Mouse (Mus musculus) CH12.LX (cell line): Measurements from ENCODE around the gene Kcnj4. TPM values are rescaled to one million over a fixed set of nuclear protein-coding genes. Genes with fewer than 3 reads are reported as not detected.

Source experiments
- DNase-seq: peaks from one replicate; pipeline ENCODE4 v3.0.0-alpha.2; 2013; ENCODE audit errors: extremely low read depth
- H3K27ac ChIP-seq: 2 replicates; pipeline ENCODE4 v1.5.1; 2012; ENCODE audit warnings: low read depth, mild to moderate bottlenecking, control low read depth, moderate library complexity; ENCODE audit not compliant: insufficient read depth
- H3K27me3 ChIP-seq: replicated peaks from 2 replicates; pipeline ENCODE3; 2012; ENCODE audit warnings: inconsistent platforms
- H3K36me3 ChIP-seq, 2 experiments: replicated peaks in 1 of 2; 2 replicates each; pipeline versions ENCODE3 to v1.6.1; 2012; ENCODE audit warnings: inconsistent platforms in 1 of 2, low read length in 1 of 2, mild to moderate bottlenecking in 1 of 2, mixed read lengths in 1 of 2, moderate library complexity in 1 of 2; ENCODE audit not compliant: control insufficient read depth in 1 of 2, insufficient read depth in 1 of 2
- H3K4me1 ChIP-seq, 2 experiments: 2 replicates each; pipeline ENCODE4 v1.6.1; 2012; ENCODE audit warnings: inconsistent platforms in 1 of 2, moderate library complexity in 1 of 2; ENCODE audit not compliant: insufficient read depth in 2 of 2, control insufficient read depth in 1 of 2
- H3K4me2 ChIP-seq: 2 replicates; pipeline ENCODE4 v1.6.1; 2012; ENCODE audit warnings: low read depth, mild to moderate bottlenecking, control low read depth; ENCODE audit not compliant: poor library complexity, insufficient read depth, severe bottlenecking
- H3K4me3 ChIP-seq, 3 experiments: fragments of 150-350 bp in 1 of 3; sonication (generic) in 1 of 3; replicated peaks in 1 of 3; 2 replicates each; pipeline versions ENCODE3 to v1.5.1; 2011 to 2012; ENCODE audit warnings: low read depth in 2 of 3, low read length in 2 of 3, mild to moderate bottlenecking in 2 of 3, moderate library complexity in 2 of 3, control low read depth in 1 of 3, improper control_type of control experiment in 1 of 3, inconsistent platforms in 1 of 3, mixed read lengths in 1 of 3; ENCODE audit not compliant: poor library complexity in 1 of 3
- H3K79me2 ChIP-seq: replicated peaks from 2 replicates; pipeline ENCODE4 v1.6.1; 2012; ENCODE audit warnings: mild to moderate bottlenecking, moderate library complexity; ENCODE audit not compliant: control insufficient read depth, poor library complexity, insufficient read depth, severe bottlenecking; ENCODE audit errors: extremely low read depth
- H3K9ac ChIP-seq: 2 replicates; pipeline ENCODE4 v1.6.1; 2012; ENCODE audit warnings: low read depth, mild to moderate bottlenecking, control low read depth, moderate library complexity; ENCODE audit not compliant: insufficient read depth
- H3K9me3 ChIP-seq: replicated peaks from 2 replicates; pipeline ENCODE3; 2012; ENCODE audit warnings: low read length, inconsistent platforms, mixed read lengths
- CHD1 ChIP-seq: IDR thresholded peaks from 2 replicates; pipeline ENCODE4 v1.6.1; 2012; ENCODE audit warnings: low read depth, low read length, improper control_type of control experiment, inconsistent platforms
- CTCF ChIP-seq, 2 experiments: IDR thresholded peaks in 1 of 2; conservative IDR thresholded peaks in 1 of 2; 2 replicates each; pipeline ENCODE4 v1.5.1; 2011 to 2012; ENCODE audit warnings: low read depth in 2 of 2, low read length in 2 of 2, improper control_type of control experiment in 1 of 2, inconsistent platforms in 1 of 2, mild to moderate bottlenecking in 1 of 2, moderate library complexity in 1 of 2
- MAX ChIP-seq: IDR thresholded peaks from 2 replicates; pipeline ENCODE4 v1.6.1; 2011; ENCODE audit warnings: low read length, improper control_type of control experiment
- NELFE ChIP-seq: IDR thresholded peaks from 2 replicates; pipeline ENCODE4 v1.6.1; 2011; ENCODE audit warnings: low read depth, low read length, improper control_type of control experiment
- POLR2AphosphoS2 ChIP-seq: IDR thresholded peaks from 2 replicates; pipeline ENCODE4 v1.6.1; 2011; ENCODE audit warnings: low read depth, low read length, improper control_type of control experiment
- RAD21 ChIP-seq: IDR thresholded peaks from 2 replicates; pipeline ENCODE4 v1.6.1; 2011; ENCODE audit warnings: low read depth, mild to moderate bottlenecking, low read length, improper control_type of control experiment, moderate library complexity
- UBTF ChIP-seq: IDR thresholded peaks from 2 replicates; pipeline ENCODE4 v1.6.1; 2012; ENCODE audit warnings: low read depth, mild to moderate bottlenecking, inconsistent platforms, low read length, improper control_type of control experiment, moderate library complexity
- ZNF384 ChIP-seq: IDR thresholded peaks from 2 replicates; pipeline ENCODE4 v1.6.1; 2012; ENCODE audit warnings: low read depth, low read length, improper control_type of control experiment, inconsistent platforms
- dilution Hi-C: fragments of 300-500 bp; cut with MboI; formaldehyde crosslinking; loops from 2 replicates; pipeline ENCODE4 v1.14.3; 2020; ENCODE audit warnings: low sequenced_read_pairs; ENCODE audit not compliant: extremely low pct_unique_long_range_greater_than_20kb, extremely low pct_ligation_motif_present
- in situ Hi-C: fragments of 300-500 bp; cut with MboI; formaldehyde crosslinking; loops from 3 replicates; pipeline ENCODE4 v1.14.3; 2019; ENCODE audit warnings: low sequenced_read_pairs, low pct_ligation_motif_present, low pct_unique_long_range_greater_than_20kb, mixed read lengths
- polyA plus RNA-seq: library from polyadenylated mRNA; unstranded; fragments of >175 nt; gene quantifications from 2 replicates; pipeline ENCODE4 v1.2.1, GENCODE M21; 2012; ENCODE audit warnings: low read depth; ENCODE audit not compliant: insufficient read length
- total RNA-seq, 2 experiments: library from RNA; depleted of rRNA; stranded (reverse); fragments of 300-350 nt in 1 of 2; fragments of >200 nt in 1 of 2; gene quantifications; 2 replicates each; pipeline ENCODE4 v1.2.3; 2012 to 2014

The Kcnj4 gene
- total and polyA plus RNA-seq, 3 experiments = not detected

- dilution Hi-C loops (no loop called here), in situ Hi-C loops (no loop called here)
- Histone ChIP-seq H3K36me3 (no peaks in the 10 kb centered on the region), H3K9ac (no peak overlapping the region), H3K27ac (no peak overlapping the region), H3K79me2 (no peaks in the 10 kb centered on the region), H3K27me3 (peaks cover 32% of the 10 kb centered on the region), H3K4me3 (no peak overlapping the region), H3K4me2 (no peak overlapping the region), H3K4me1 (no peaks in the 10 kb centered on the region), H3K9me3 (peaks cover 22% of the 10 kb centered on the region)
- DNase-seq = no peak
- no peak for TF ChIP-seq UBTF
- TF ChIP-seq CTCF (conservative IDR thresholded peaks at IDR 0.05 in 1 of 2, IDR thresholded peaks at IDR 0.05 in 1 of 2; ENCODE audit: low read depth in 2 of 2, low read length in 2 of 2) = peak in 1 of 2 experiments; percentile 38; a peak in 2 of 4 replicates
Measured at GRCm38 (mm10) chr15:79473638-79474355, 31.2 kb downstream of the Kcnj4 start.

GRCm38 (mm10) chr15:79473042-79473441 lies 32.0 kb downstream of the Kcnj4 start:
- Histone ChIP-seq H3K27ac (no peak overlapping the region), H3K4me2 (no peak overlapping the region), H3K36me3 (no peaks in the 10 kb centered on the region), H3K79me2 (no peaks in the 10 kb centered on the region), H3K4me1 (no peaks in the 10 kb centered on the region), H3K9me3 (peaks cover 22% of the 10 kb centered on the region), H3K27me3 (peaks cover 26% of the 10 kb centered on the region), H3K4me3 (no peak overlapping the region), H3K9ac (no peak overlapping the region)
- in situ Hi-C loops (no loop called here), dilution Hi-C loops (no loop called here)
- no peak for DNase-seq
- TF ChIP-seq POLR2AphosphoS2 (no peak), CTCF (conservative IDR thresholded peaks at IDR 0.05 in 1 of 2, IDR thresholded peaks at IDR 0.05 in 1 of 2; ENCODE audit: low read depth in 2 of 2, low read length in 2 of 2) (peak in 1 of 2 experiments; percentile 18; a peak in 1 of 4 replicates)

GRCm38 (mm10) chr15:79471095-79471494 lies 33.9 kb downstream of the Kcnj4 start:
- H3K9ac ChIP-seq = no peak overlapping the region
- no peak overlapping the region for H3K4me3 ChIP-seq
- peaks cover 22% of the 10 kb centered on the region for H3K9me3 ChIP-seq
- H3K4me2 ChIP-seq = no peak overlapping the region
- H3K4me1 ChIP-seq = peaks cover 5 to 6% of the 10 kb centered on the region in 2 experiments; a peak in 3 of 4 replicates
- peaks cover 19% of the 10 kb centered on the region for H3K27me3 ChIP-seq
- H3K79me2 ChIP-seq = no peaks in the 10 kb centered on the region
- H3K36me3 ChIP-seq = no peaks in the 10 kb centered on the region
- DNase-seq = no peak
- in situ Hi-C loops = no loop called here
- dilution Hi-C loops = no loop called here
- TF ChIP-seq NELFE (no peak), RAD21 (no peak), MAX (no peak), POLR2AphosphoS2 (no peak), CHD1 (no peak), ZNF384 (no peak)
- H3K27ac ChIP-seq = no peak overlapping the region
